ENCODE assay signal across 11 mouse cellular contexts in genomic region chr3:158060621-158061291, GRCm38 (mm10).
"Had no signal": no experiment of that assay in that cellular context is flagged by ENCODE, and none has a peak within 500 bp of the region (broad histone marks: within the 10 kb centered on the region; RNA-seq: fewer than 3 reads in every experiment).

No protein-coding gene starts in this region.

- H3K4me1 ChIP-seq: intestine, embryonic 15.5 days; limb, embryonic 13.5 days; midbrain, embryonic 13.5 days had no signal

- H3K9ac ChIP-seq: intestine, embryonic 15.5 days; limb, embryonic 13.5 days; liver, embryonic 14.5 days; midbrain, embryonic 13.5 days had no signal

- H3K9me3 ChIP-seq: intestine, embryonic 15.5 days; limb, embryonic 13.5 days; midbrain, embryonic 13.5 days had no signal

- H3K4me2 ChIP-seq: intestine, embryonic 15.5 days; limb, embryonic 13.5 days; midbrain, embryonic 13.5 days had no signal

- H3K27ac ChIP-seq: intestine, embryonic 15.5 days; limb, embryonic 13.5 days; liver, embryonic 14.5 days; midbrain, embryonic 13.5 days; stomach, postnatal 0 days had no signal

- ATAC-seq: intestine, embryonic 15.5 days; midbrain, embryonic 13.5 days had no signal

- H3K27me3 ChIP-seq: intestine, embryonic 15.5 days; limb, embryonic 13.5 days; midbrain, embryonic 13.5 days had no signal

- DNase-seq: kidney, adult 18-20 months; kidney, postnatal 36 days; left cerebral cortex, postnatal 4 days; lung, adult 18-20 months; thymus, adult 18-20 months; thymus, postnatal 25 days had no signal

- H3K4me3 ChIP-seq: intestine, embryonic 15.5 days; limb, embryonic 13.5 days; midbrain, embryonic 13.5 days had no signal
